Mouse (Mus musculus) hindbrain, embryonic 14.5 days (tissue): ENCODE results near the gene Setd3. TPM values are rescaled to one million over a fixed set of nuclear protein-coding genes. Genes with fewer than 3 reads are reported as not detected.

Experiments used
- ATAC-seq: fragments of 200-750 bp; cut with Nextera tagmentation; 2 replicates; pipeline ENCODE4 v1.8.0; 2017; ENCODE audit warnings: moderate number of reproducible peaks, mild to moderate bottlenecking, moderate TSS enrichment, moderate library complexity; ENCODE audit not compliant: low FRiP score
- DNase-seq: peaks from one replicate; pipeline ENCODE4 v3.0.0-alpha.2; 2015; ENCODE audit warnings: low spot score
- H3K27ac ChIP-seq: fragments of 300-500 bp; sonication (generic); 2 replicates; pipeline ENCODE4 v1.5.1; 2014; ENCODE audit warnings: mild to moderate bottlenecking, moderate library complexity
- H3K27me3 ChIP-seq: fragments of 300-500 bp; sonication (generic); 2 replicates; pipeline ENCODE4 v1.6.1; 2014; ENCODE audit warnings: mild to moderate bottlenecking, low read length, mixed read lengths; ENCODE audit not compliant: control insufficient read depth, insufficient read depth
- H3K36me3 ChIP-seq: fragments of 300-500 bp; sonication (generic); replicated peaks from 2 replicates; pipeline ENCODE4 v1.6.1; 2014; ENCODE audit not compliant: control insufficient read depth, insufficient read depth
- H3K4me1 ChIP-seq: fragments of 300-500 bp; sonication (generic); replicated peaks from 2 replicates; pipeline ENCODE4 v1.6.1; 2014; ENCODE audit warnings: antibody characterized with exemption, low read length, mixed read lengths; ENCODE audit not compliant: control insufficient read depth, insufficient read depth
- H3K4me2 ChIP-seq: fragments of 300-500 bp; sonication (generic); replicated peaks from 2 replicates; pipeline ENCODE4 v1.6.1; 2014; ENCODE audit warnings: mild to moderate bottlenecking, moderate library complexity
- H3K4me3 ChIP-seq: fragments of 300-500 bp; sonication (generic); replicated peaks from 2 replicates; pipeline ENCODE4 v1.5.1; 2014; ENCODE audit warnings: mild to moderate bottlenecking, low read length
- H3K9ac ChIP-seq: fragments of 300-500 bp; sonication (generic); 2 replicates; pipeline ENCODE4 v1.6.1; 2014
- H3K9me3 ChIP-seq: fragments of 300-500 bp; sonication (generic); 2 replicates; pipeline ENCODE4 v1.6.1; 2016; ENCODE audit warnings: low read length; ENCODE audit not compliant: control insufficient read depth
- WGBS: fragments of 180-500 bp; shearing (Covaris S2); extraction: QIAGEN DNeasy Blood & Tissue Kit; methylation state at CpG from one replicate; pipeline ENCODE4 v1.1.7; 2014; 5-methylcytosine and 5-hydroxymethylcytosine counted together
- polyA plus RNA-seq: library from polyadenylated mRNA; unstranded; fragments of >200 nt; fragmentation: Nextera tagmentation; extraction: Ambion mirVana; gene quantifications from 2 replicates; pipeline ENCODE4 v1.2.1, GENCODE M21; 2014

Setd3 gene
- polyA plus RNA-seq, 1 experiment from 2014 or later, result 86.7 TPM

DNA sequence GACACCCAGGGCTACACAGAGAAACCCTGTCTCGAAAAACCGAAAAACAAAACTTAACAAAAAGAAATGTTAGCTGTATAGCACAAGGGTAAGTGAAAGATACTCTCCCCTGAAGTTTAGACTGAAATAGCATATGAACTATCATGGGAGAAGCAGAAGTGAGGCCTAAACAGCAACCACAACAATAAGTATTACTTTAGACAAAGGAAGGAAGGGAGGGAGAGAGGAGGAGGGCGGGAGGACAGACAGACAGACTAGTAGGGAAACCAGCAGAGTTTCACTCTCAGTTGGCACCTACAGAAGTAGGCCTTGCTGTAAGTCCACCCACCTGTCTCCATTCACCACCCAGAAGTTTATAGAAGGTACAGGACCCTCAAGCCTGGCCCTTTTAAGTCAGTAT lies 8.6 kb downstream of the Setd3 start:
- Histone ChIP-seq H3K9me3 (no peaks in the 10 kb centered on the region), H3K36me3 (no peaks in the 10 kb centered on the region), H3K4me3 (no peak overlapping the region), H3K9ac (no peak overlapping the region), H3K27me3 (no peaks in the 10 kb centered on the region), H3K27ac (no peak overlapping the region), H3K4me1 (peaks cover 4% of the 10 kb centered on the region; the same call in 1 of the 2 replicates), H3K4me2 (no peak overlapping the region)
- ATAC-seq, result no peak
- 93% methylated on average over 3 of the region's 3 CpGs for WGBS
- no peak for DNase-seq

DNA sequence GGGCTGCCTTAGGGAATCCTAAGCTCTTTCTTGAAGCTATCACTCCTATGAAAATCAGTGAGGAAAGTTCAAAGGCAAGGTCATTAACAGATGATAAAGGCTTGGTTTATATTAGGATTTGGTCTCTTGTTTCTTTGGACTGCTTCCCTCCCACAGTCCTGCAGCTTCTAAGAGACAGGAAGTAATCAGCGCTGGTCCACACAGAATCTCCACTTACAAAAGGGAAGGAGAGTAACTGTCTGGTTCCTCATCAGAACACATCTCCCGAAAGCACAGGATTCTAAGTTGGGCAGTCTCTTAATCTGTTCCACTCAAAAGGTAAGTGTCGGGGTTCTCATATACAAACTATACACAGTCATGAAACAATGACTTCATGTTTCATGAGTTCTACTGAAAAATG lies 10.2 kb downstream of the Setd3 start:
- Histone ChIP-seq H3K4me1 (peaks cover 4% of the 10 kb centered on the region; the same call in 1 of the 2 replicates), H3K27me3 (no peaks in the 10 kb centered on the region), H3K27ac (no peak overlapping the region), H3K4me2 (no peak overlapping the region), H3K9me3 (no peaks in the 10 kb centered on the region), H3K36me3 (peaks cover 5% of the 10 kb centered on the region; the same call in 1 of the 2 replicates), H3K9ac (no peak overlapping the region), H3K4me3 (no peak overlapping the region)
- DNase-seq (no peak), ATAC-seq (no peak)
- WGBS, result 85% methylated on average over 3 of the region's 3 CpGs

DNA sequence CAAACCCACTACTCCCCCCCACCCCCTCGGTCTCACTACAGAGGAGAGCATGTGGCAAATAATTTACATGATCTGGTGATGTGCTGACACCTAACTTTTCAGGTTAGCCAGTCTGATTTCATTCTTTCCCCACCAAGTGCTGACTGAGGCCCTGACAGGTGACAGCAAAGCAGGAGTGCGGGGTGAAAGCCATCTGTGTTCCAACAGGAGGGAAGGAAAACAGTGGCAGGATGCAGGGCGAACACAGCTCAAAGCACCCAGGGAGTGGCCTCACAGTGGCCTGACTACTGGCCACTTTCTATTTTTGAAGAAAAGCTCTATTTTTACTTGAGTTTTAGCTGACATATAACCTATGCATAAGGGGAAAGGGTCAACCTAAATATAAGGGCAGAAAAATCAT lies 15.4 kb downstream of the Setd3 start:
- H3K9ac ChIP-seq, result no peak overlapping the region
- H3K36me3 ChIP-seq, result peaks cover 48% of the 10 kb centered on the region
- ATAC-seq (no peak), DNase-seq (no peak)
- no peaks in the 10 kb centered on the region for H3K9me3 ChIP-seq
- H3K4me3 ChIP-seq, result no peak overlapping the region
- H3K27me3 ChIP-seq, result no peaks in the 10 kb centered on the region
- WGBS, result 69% methylated on average over 3 of the region's 3 CpGs
- no peak overlapping the region for H3K27ac ChIP-seq
- H3K4me2 ChIP-seq, result no peak overlapping the region
- H3K4me1 ChIP-seq, result no peaks in the 10 kb centered on the region

DNA sequence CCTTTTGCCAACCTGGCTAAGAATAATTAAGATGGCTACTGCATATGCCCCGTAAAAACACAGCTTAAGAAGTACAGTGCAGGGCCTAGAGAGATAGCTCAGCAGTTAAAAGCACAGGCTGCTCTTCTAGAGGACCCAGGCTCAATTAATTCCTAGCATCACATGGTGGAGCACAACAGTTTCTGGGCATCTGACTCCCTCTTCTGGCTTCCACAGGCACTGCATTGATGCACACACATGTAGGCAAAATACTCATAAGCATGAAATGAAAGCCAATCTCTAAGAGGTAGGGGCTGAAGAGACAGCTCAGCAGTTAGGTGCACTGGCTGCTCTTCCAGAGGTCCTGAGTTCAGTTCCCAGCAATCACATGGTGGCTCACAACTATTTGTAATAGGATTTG lies 17.1 kb downstream of the Setd3 start:
- Histone ChIP-seq H3K27ac (no peak overlapping the region), H3K27me3 (no peaks in the 10 kb centered on the region), H3K4me2 (no peak overlapping the region), H3K36me3 (peaks cover 59% of the 10 kb centered on the region), H3K9me3 (no peaks in the 10 kb centered on the region), H3K4me1 (no peaks in the 10 kb centered on the region), H3K4me3 (no peak overlapping the region), H3K9ac (no peak overlapping the region)
- WGBS, result 91% methylated on average over 1 of the region's 1 CpGs
- DNase-seq (no peak), ATAC-seq (no peak)

DNA sequence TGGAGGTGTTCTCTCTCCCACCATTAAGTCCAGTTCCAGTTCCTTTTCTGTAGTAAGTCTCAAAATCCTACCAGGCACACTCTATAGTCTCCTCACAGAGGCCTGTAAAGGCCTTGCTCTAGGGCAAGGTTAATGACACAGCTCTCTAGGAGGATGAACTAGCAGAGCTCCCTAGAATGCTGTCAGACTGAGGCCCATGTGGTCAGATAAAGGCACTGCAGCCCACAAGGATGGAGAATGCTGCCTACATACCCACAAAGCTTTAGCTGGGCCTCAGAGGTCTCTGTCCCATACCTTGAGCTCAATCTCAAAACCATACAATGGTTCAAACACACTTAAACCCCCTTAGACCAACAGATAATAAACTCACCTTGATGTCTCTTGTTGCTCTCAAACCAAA lies 19.3 kb downstream of the Setd3 start:
- H3K9ac ChIP-seq, result no peak overlapping the region
- no peak for DNase-seq
- H3K4me1 ChIP-seq, result no peaks in the 10 kb centered on the region
- H3K4me3 ChIP-seq, result no peak overlapping the region
- no peaks in the 10 kb centered on the region for H3K9me3 ChIP-seq
- H3K36me3 ChIP-seq, result peaks cover 69% of the 10 kb centered on the region
- H3K27me3 ChIP-seq, result no peaks in the 10 kb centered on the region
- H3K4me2 ChIP-seq, result no peak overlapping the region
- ATAC-seq, result no peak
- H3K27ac ChIP-seq, result no peak overlapping the region

DNA sequence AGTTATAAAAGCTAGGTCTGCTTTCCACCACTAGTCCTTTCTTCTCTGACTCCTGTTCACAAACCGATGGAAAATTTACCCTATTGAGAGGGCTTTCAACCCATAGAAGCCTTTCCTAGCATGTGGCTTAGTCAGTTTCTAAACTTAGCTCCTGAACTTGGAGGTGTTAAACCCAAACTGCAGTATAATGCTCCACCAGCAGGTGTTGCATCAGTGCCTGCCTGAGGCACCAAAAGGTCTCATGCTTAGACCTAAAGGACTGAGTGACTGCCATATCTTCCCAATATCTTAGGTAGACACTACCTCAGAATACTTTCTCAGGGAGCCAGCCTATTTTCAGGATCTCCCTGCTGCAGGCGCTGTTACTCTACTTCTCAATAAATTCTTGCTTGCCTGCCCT lies 26.4 kb downstream of the Setd3 start:
- 97% methylated on average over 2 of the region's 2 CpGs for WGBS
- no peak for DNase-seq
- Histone ChIP-seq H3K4me2 (no peak overlapping the region), H3K9ac (no peak overlapping the region), H3K9me3 (no peaks in the 10 kb centered on the region), H3K27ac (no peak overlapping the region), H3K36me3 (peaks cover 47% of the 10 kb centered on the region), H3K27me3 (no peaks in the 10 kb centered on the region), H3K4me1 (no peaks in the 10 kb centered on the region), H3K4me3 (no peak overlapping the region)
- no peak for ATAC-seq

DNA sequence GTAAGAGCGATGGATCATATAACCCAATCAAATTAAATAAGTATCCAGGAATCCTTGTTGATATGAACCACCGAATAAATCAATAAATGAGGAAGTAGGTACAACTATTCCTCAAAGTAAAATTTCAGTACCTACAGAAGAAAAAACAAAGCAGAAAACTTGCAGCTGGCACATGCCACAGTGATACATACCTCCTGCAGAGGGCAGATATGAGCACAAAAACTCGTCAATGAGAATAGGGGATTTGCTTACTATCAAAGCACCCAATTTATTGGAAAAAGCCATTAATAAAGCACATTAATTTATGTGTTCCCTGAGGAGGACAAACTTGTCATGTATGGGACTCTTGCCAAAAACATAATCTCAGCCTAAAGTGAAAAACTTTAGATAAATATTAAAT lies 29.4 kb downstream of the Setd3 start:
- WGBS, result 74% methylated on average over 3 of the region's 3 CpGs
- no peaks in the 10 kb centered on the region for H3K9me3 ChIP-seq
- no peak overlapping the region for H3K4me3 ChIP-seq
- no peak for DNase-seq
- ATAC-seq, result no peak
- peaks cover 43% of the 10 kb centered on the region for H3K36me3 ChIP-seq
- H3K27ac ChIP-seq, result no peak overlapping the region
- H3K9ac ChIP-seq, result no peak overlapping the region
- no peak overlapping the region for H3K4me2 ChIP-seq
- no peaks in the 10 kb centered on the region for H3K27me3 ChIP-seq
- no peaks in the 10 kb centered on the region for H3K4me1 ChIP-seq

DNA sequence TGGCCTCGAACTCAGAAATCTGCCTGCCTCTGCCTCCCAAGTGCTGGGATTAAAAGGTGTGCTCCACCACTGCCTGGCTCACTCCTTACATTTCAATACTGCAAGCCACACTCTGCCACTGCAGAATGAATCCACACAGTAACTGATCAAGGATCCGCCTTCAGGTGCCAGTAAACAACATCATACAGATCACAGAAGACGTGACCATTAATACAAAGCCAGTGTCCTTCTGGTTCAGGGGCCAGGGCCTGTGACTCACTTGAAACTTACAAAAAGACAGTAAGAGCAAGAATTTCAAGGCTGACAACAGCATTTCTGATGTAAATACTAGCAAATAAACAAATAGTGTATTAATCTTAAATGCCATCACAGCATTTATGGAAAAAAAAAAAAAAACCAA lies 33.9 kb downstream of the Setd3 start:
- no peak overlapping the region for H3K27ac ChIP-seq
- ATAC-seq (no peak), DNase-seq (no peak)
- no peaks in the 10 kb centered on the region for H3K27me3 ChIP-seq
- WGBS, result 97% methylated on average over 3 of the region's 3 CpGs
- H3K4me3 ChIP-seq, result no peak overlapping the region
- no peak overlapping the region for H3K4me2 ChIP-seq
- no peak overlapping the region for H3K9ac ChIP-seq
- H3K36me3 ChIP-seq, result peaks cover 19% of the 10 kb centered on the region; the same call in 1 of the 2 replicates
- no peaks in the 10 kb centered on the region for H3K4me1 ChIP-seq
- no peaks in the 10 kb centered on the region for H3K9me3 ChIP-seq

DNA sequence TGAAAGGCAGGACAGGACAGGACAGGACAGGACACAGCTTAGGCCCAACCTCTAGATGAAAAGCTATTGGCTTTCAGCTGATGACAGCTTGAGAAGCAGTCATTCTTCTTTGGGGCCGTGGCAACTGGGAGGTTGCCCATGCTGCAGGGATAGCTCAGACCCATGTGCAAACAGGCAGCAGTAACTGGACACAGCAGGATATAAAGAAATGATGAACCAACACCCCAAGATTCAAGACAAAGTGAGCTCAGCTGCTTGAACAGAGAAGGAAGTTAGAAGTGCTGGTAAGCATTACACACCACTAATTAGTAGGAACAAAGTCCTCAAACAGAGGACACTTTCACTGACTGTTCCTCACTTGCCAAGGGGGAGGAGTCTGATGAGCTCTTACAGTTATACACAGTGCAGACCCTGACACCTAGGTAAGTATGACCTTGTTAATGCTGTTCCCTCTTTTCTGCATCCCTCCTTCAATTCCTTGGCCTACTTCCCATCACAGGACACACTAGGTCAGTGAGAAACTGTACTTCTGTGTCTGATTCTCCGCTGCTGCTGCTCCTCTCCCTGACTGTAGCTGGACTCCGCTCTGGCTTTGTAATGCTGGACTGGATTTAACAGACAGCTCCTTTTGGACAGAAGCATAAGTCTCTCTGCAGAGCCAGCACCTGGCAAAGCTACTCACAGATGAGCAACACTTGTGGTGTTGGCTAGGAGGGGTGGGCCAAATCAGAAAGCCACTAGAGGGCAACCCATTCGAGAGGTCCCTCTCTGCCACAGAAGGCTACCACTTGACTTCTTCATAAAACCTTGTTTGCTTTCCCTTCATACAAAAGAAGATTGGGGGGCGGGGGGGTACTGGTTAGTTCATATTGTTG lies 35.3 kb downstream of the Setd3 start:
- H3K4me2 ChIP-seq, result no peak overlapping the region
- H3K4me1 ChIP-seq, result no peaks in the 10 kb centered on the region
- no peak overlapping the region for H3K4me3 ChIP-seq
- ATAC-seq, result no peak
- H3K36me3 ChIP-seq, result peaks cover 18% of the 10 kb centered on the region; the same call in 1 of the 2 replicates
- 91% methylated on average over 5 of the region's 5 CpGs for WGBS
- no peak overlapping the region for H3K27ac ChIP-seq
- no peak for DNase-seq
- no peak overlapping the region for H3K9ac ChIP-seq
- H3K27me3 ChIP-seq, result no peaks in the 10 kb centered on the region
- H3K9me3 ChIP-seq, result no peaks in the 10 kb centered on the region
